Comparison of ENCODE assay signal across 8 mouse cellular contexts in genomic region chr15:85935627-85936049, GRCm38 (mm10). TPM values are rescaled to one million over a fixed set of nuclear protein-coding genes. Genes with fewer than 3 reads are reported as not detected.
DNase-seq lines count a peak whose midpoint lies in the region; ATAC-seq lines count a peak whose summit lies in the region.

No protein-coding gene starts in this region.

- DNase-seq in adrenal gland, adult 8-10 months, result peak; percentile 22
- no peak for DNase-seq in adrenal gland, adult 18-20 months (ENCODE audit: low spot score in 2 of 2)
- peak; percentile 13 for DNase-seq in heart, adult 8-10 months (ENCODE audit: low spot score)
- peak; percentile 49 to 83 for DNase-seq in kidney, postnatal 25 days
- DNase-seq in lung, postnatal 4 days, result peak; percentile 57 to 83
- DNase-seq in right cerebral cortex, postnatal 10 days (ENCODE audit: low spot score in 2 of 2), result no peak
- DNase-seq in frontal cortex, postnatal 25 days (ENCODE audit: low spot score in 2 of 2), result no peak

- no peak for ATAC-seq in cerebellum, adult (ENCODE audit: insufficient number of reproducible peaks, low FRiP score, low TSS enrichment)

RNA-seq across cellular contexts. Expression of gene Trmu, which starts 56.5 kb away (rescaled TPM):
- total RNA-seq in adrenal gland, adult 8-10 months (2022), result 10 to 100 TPM; 21.8 to 49.7 (median 33.9) TPM
- 10 to 100 TPM; 25.0 to 32.7 TPM for total RNA-seq in adrenal gland, adult 18-20 months (2021)
- total RNA-seq in heart, adult 8-10 months (2022), result 10 to 100 TPM; 12.6 to 23.9 (median 18.2) TPM

Comparison
In these comparisons a context has a peak if more than half of its experiments do, and no peak if none do; other contexts are left out.
1. DNase-seq: peak in adrenal gland, adult 8-10 months (single experiment), heart, adult 8-10 months (single experiment), kidney, postnatal 25 days (2 of 2) and lung, postnatal 4 days (2 of 2); none in adrenal gland, adult 18-20 months (0 of 2), right cerebral cortex, postnatal 10 days (0 of 2) and frontal cortex, postnatal 25 days (0 of 2).